Mouse (Mus musculus): Measurements from ENCODE around the gene Tnr. TPM values are rescaled to one million over a fixed set of nuclear protein-coding genes. Genes with fewer than 3 reads are reported as not detected.

The Tnr gene
- polyA plus RNA-seq, 1 experiment from 2014 or later, result not detected

GRCm38 (mm10) chr1:159869619-159870441, 346.3 kb downstream of the Tnr start:
- Histone ChIP-seq H3K4me3 (ENCODE audit: low read length) (no peak overlapping the region), H3K9me3 (ENCODE audit: control insufficient read depth, low read length) (no peaks in the 10 kb centered on the region), H3K9ac (ENCODE audit: low read depth, low read length) (no peak overlapping the region), H3K27ac (ENCODE audit: low read depth, low read length) (no peak overlapping the region), H3K36me3 (ENCODE audit: control insufficient read depth, insufficient read depth, low read length) (no peaks in the 10 kb centered on the region), H3K4me1 (ENCODE audit: control insufficient read depth, insufficient read depth, low read length) (no peaks in the 10 kb centered on the region), H3K4me2 (replicated peaks; ENCODE audit: low read depth, low read length) (no peak overlapping the region), H3K27me3 (ENCODE audit: control insufficient read depth, insufficient read depth, low read length) (no peaks in the 10 kb centered on the region)
- WGBS, result 89% methylated on average over 6 of the region's 6 CpGs
- ATAC-seq (ENCODE audit: low FRiP score, low TSS enrichment), result no peak

GRCm38 (mm10) chr1:159872866-159873265, 349.3 kb downstream of the Tnr start:
- Histone ChIP-seq H3K9ac (ENCODE audit: low read depth, low read length) (no peak overlapping the region), H3K4me3 (ENCODE audit: low read length) (no peak overlapping the region), H3K27ac (ENCODE audit: low read depth, low read length) (no peak overlapping the region), H3K36me3 (ENCODE audit: control insufficient read depth, insufficient read depth, low read length) (no peaks in the 10 kb centered on the region), H3K27me3 (ENCODE audit: control insufficient read depth, insufficient read depth, low read length) (no peaks in the 10 kb centered on the region), H3K4me1 (ENCODE audit: control insufficient read depth, insufficient read depth, low read length) (no peaks in the 10 kb centered on the region), H3K4me2 (replicated peaks; ENCODE audit: low read depth, low read length) (no peak overlapping the region), H3K9me3 (ENCODE audit: control insufficient read depth, low read length) (no peaks in the 10 kb centered on the region)
- 91% methylated on average over 3 of the region's 3 CpGs for WGBS
- ATAC-seq (ENCODE audit: low FRiP score, low TSS enrichment), result no peak

GRCm38 (mm10) chr1:159878681-159879080, 355.1 kb downstream of the Tnr start:
- 52% methylated on average over 3 of the region's 3 CpGs for WGBS
- H3K36me3 ChIP-seq (ENCODE audit: control insufficient read depth, insufficient read depth, low read length), result no peaks in the 10 kb centered on the region
- ATAC-seq (ENCODE audit: low FRiP score, low TSS enrichment), result no peak

GRCm38 (mm10) chr1:159879866-159880265, 356.3 kb downstream of the Tnr start:
- Histone ChIP-seq H3K9ac (ENCODE audit: low read depth, low read length) (no peak overlapping the region), H3K4me1 (ENCODE audit: control insufficient read depth, insufficient read depth, low read length) (no peaks in the 10 kb centered on the region), H3K27ac (ENCODE audit: low read depth, low read length) (no peak overlapping the region), H3K4me3 (ENCODE audit: low read length) (no peak overlapping the region), H3K9me3 (ENCODE audit: control insufficient read depth, low read length) (no peaks in the 10 kb centered on the region), H3K36me3 (ENCODE audit: control insufficient read depth, insufficient read depth, low read length) (no peaks in the 10 kb centered on the region), H3K4me2 (replicated peaks; ENCODE audit: low read depth, low read length) (no peak overlapping the region), H3K27me3 (ENCODE audit: control insufficient read depth, insufficient read depth, low read length) (no peaks in the 10 kb centered on the region)
- ATAC-seq (ENCODE audit: low FRiP score, low TSS enrichment), result no peak
- WGBS, result 78% methylated on average over 4 of the region's 4 CpGs

More at GRCm38 (mm10) chr1:159878681-159879080, 355.1 kb downstream of the Tnr start:
- Histone ChIP-seq H3K27me3 (ENCODE audit: control insufficient read depth, insufficient read depth, low read length) (no peaks in the 10 kb centered on the region), H3K4me2 (replicated peaks; ENCODE audit: low read depth, low read length) (no peak overlapping the region), H3K9ac (ENCODE audit: low read depth, low read length) (no peak overlapping the region), H3K4me3 (ENCODE audit: low read length) (no peak overlapping the region), H3K27ac (ENCODE audit: low read depth, low read length) (no peak overlapping the region), H3K4me1 (ENCODE audit: control insufficient read depth, insufficient read depth, low read length) (no peaks in the 10 kb centered on the region), H3K9me3 (ENCODE audit: control insufficient read depth, low read length) (no peaks in the 10 kb centered on the region)

GRCm38 (mm10) chr1:159885476-159885875, 361.9 kb downstream of the Tnr start:
- no peak for ATAC-seq (ENCODE audit: low FRiP score, low TSS enrichment)
- Histone ChIP-seq H3K4me3 (ENCODE audit: low read length) (no peak overlapping the region), H3K27me3 (ENCODE audit: control insufficient read depth, insufficient read depth, low read length) (no peaks in the 10 kb centered on the region), H3K27ac (ENCODE audit: low read depth, low read length) (no peak overlapping the region), H3K4me1 (ENCODE audit: control insufficient read depth, insufficient read depth, low read length) (no peaks in the 10 kb centered on the region), H3K36me3 (ENCODE audit: control insufficient read depth, insufficient read depth, low read length) (no peaks in the 10 kb centered on the region), H3K9me3 (ENCODE audit: control insufficient read depth, low read length) (no peaks in the 10 kb centered on the region), H3K9ac (ENCODE audit: low read depth, low read length) (no peak overlapping the region), H3K4me2 (replicated peaks; ENCODE audit: low read depth, low read length) (no peak overlapping the region)
- WGBS, result 24% methylated on average over 3 of the region's 3 CpGs

- Histone ChIP-seq H3K4me3 (ENCODE audit: low read length) (no peak overlapping the region), H3K27ac (ENCODE audit: low read depth, low read length) (no peak overlapping the region), H3K9ac (ENCODE audit: low read depth, low read length) (no peak overlapping the region), H3K9me3 (ENCODE audit: control insufficient read depth, low read length) (no peaks in the 10 kb centered on the region), H3K36me3 (ENCODE audit: control insufficient read depth, insufficient read depth, low read length) (no peaks in the 10 kb centered on the region), H3K27me3 (ENCODE audit: control insufficient read depth, insufficient read depth, low read length) (no peaks in the 10 kb centered on the region), H3K4me2 (replicated peaks; ENCODE audit: low read depth, low read length) (no peak overlapping the region), H3K4me1 (ENCODE audit: control insufficient read depth, insufficient read depth, low read length) (no peaks in the 10 kb centered on the region)
- WGBS, result 95% methylated on average over 5 of the region's 5 CpGs
- ATAC-seq (ENCODE audit: low FRiP score, low TSS enrichment), result no peak
Observed at GRCm38 (mm10) chr1:159888611-159889010, 365.0 kb downstream of the Tnr start.

GRCm38 (mm10) chr1:159889012-159889765, 365.6 kb downstream of the Tnr start:
- no peak overlapping the region for H3K4me3 ChIP-seq (ENCODE audit: low read length)
- no peaks in the 10 kb centered on the region for H3K4me1 ChIP-seq (ENCODE audit: control insufficient read depth, insufficient read depth, low read length)
- ATAC-seq (ENCODE audit: low FRiP score, low TSS enrichment), result no peak
- no peaks in the 10 kb centered on the region for H3K27me3 ChIP-seq (ENCODE audit: control insufficient read depth, insufficient read depth, low read length)
- no peak overlapping the region for H3K27ac ChIP-seq (ENCODE audit: low read depth, low read length)
- no peak overlapping the region for H3K9ac ChIP-seq (ENCODE audit: low read depth, low read length)
- no peaks in the 10 kb centered on the region for H3K9me3 ChIP-seq (ENCODE audit: control insufficient read depth, low read length)
- no peak overlapping the region for H3K4me2 ChIP-seq (replicated peaks; ENCODE audit: low read depth, low read length)
- H3K36me3 ChIP-seq (ENCODE audit: control insufficient read depth, insufficient read depth, low read length), result no peaks in the 10 kb centered on the region
- 90% methylated on average over 17 of the region's 17 CpGs for WGBS

GRCm38 (mm10) chr1:159890524-159890923, 367.0 kb downstream of the Tnr start:
- Histone ChIP-seq H3K36me3 (ENCODE audit: control insufficient read depth, insufficient read depth, low read length) (no peaks in the 10 kb centered on the region), H3K27me3 (ENCODE audit: control insufficient read depth, insufficient read depth, low read length) (no peaks in the 10 kb centered on the region), H3K4me2 (replicated peaks; ENCODE audit: low read depth, low read length) (no peak overlapping the region), H3K27ac (ENCODE audit: low read depth, low read length) (no peak overlapping the region), H3K9me3 (ENCODE audit: control insufficient read depth, low read length) (no peaks in the 10 kb centered on the region), H3K9ac (ENCODE audit: low read depth, low read length) (no peak overlapping the region), H3K4me3 (ENCODE audit: low read length) (no peak overlapping the region), H3K4me1 (ENCODE audit: control insufficient read depth, insufficient read depth, low read length) (no peaks in the 10 kb centered on the region)
- 84% methylated on average over 5 of the region's 5 CpGs for WGBS
- no peak for ATAC-seq (ENCODE audit: low FRiP score, low TSS enrichment)

GRCm38 (mm10) chr1:159895094-159895493, 371.5 kb downstream of the Tnr start:
- H3K9ac ChIP-seq (ENCODE audit: low read depth, low read length), result no peak overlapping the region
- ATAC-seq (ENCODE audit: low FRiP score, low TSS enrichment), result no peak
- H3K4me3 ChIP-seq (ENCODE audit: low read length), result no peak overlapping the region
- H3K4me2 ChIP-seq (replicated peaks; ENCODE audit: low read depth, low read length), result no peak overlapping the region
- no peaks in the 10 kb centered on the region for H3K27me3 ChIP-seq (ENCODE audit: control insufficient read depth, insufficient read depth, low read length)
- no peaks in the 10 kb centered on the region for H3K4me1 ChIP-seq (ENCODE audit: control insufficient read depth, insufficient read depth, low read length)
- H3K36me3 ChIP-seq (ENCODE audit: control insufficient read depth, insufficient read depth, low read length), result no peaks in the 10 kb centered on the region
- no peaks in the 10 kb centered on the region for H3K9me3 ChIP-seq (ENCODE audit: control insufficient read depth, low read length)
- no peak overlapping the region for H3K27ac ChIP-seq (ENCODE audit: low read depth, low read length)
- 79% methylated on average over 3 of the region's 3 CpGs for WGBS

Measured in kidney, embryonic 14.5 days (tissue).